Mouse (Mus musculus): ENCODE data around the gene Prkd3.

DNA sequence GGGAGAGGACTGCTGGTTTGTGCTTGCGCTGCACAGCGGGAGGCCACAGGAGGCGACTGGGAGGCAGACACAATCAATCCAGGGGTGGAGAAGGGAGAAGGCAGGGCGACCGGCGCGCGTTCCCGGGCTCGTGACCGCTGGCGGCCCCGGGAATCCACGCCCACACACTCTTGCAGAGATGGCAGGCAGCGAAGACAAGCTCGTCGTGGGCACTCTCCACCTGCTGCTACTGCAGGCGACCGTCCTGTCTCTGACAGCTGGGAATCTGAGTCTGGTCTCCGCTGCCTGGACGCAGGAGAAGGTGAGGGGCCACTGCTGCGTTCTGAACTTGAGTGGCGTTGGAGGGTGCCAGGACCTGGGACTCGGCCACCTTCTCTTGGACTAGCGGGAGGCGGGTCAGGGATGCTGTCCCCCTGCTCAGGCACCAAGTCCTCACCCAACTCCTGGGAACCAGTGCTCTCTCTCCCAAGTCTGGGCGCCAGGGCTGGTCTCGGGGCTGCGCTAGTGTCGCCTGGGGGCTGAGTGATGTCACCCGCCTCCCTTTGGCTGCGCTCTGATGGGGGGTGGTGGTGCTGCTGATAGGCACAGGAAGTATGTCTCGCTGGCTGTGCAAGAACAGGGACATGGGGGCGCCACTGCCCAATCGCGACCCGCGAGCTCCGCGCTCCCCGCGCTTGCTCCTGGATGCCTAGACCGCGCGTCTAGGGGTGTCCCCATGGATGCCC lies 31.6 kb upstream of the Prkd3 start:
- TF ChIP-seq CTCF (IDR thresholded peaks at IDR 0.05; ENCODE audit: low read depth) (peak; percentile 38), EP300 (IDR thresholded peaks at IDR 0.05; ENCODE audit: low read depth) (no peak)

All from liver, postnatal 0 days (tissue).